Mouse (Mus musculus): Measurements from ENCODE around the gene Anks1. TPM values are rescaled to one million over a fixed set of nuclear protein-coding genes. Genes with fewer than 3 reads are reported as not detected.

Anks1 gene
- polyA plus RNA-seq, 1 experiment from 2014 or later = 36.5 TPM

- no peak overlapping the region for H3K9ac ChIP-seq (replicated peaks; ENCODE audit: low read depth, low read length)
- H3K4me3 ChIP-seq (replicated peaks; ENCODE audit: low read length) = no peak overlapping the region
- no peak overlapping the region for H3K27ac ChIP-seq (ENCODE audit: low read length)
- no peak overlapping the region for H3K4me2 ChIP-seq (ENCODE audit: low read length)
- peaks cover 49% of the 10 kb centered on the region for H3K4me1 ChIP-seq (replicated peaks; ENCODE audit: control insufficient read depth, insufficient read depth, low read length)
- no peaks in the 10 kb centered on the region for H3K9me3 ChIP-seq (ENCODE audit: control insufficient read depth, low read length)
- WGBS = 93% methylated on average over 6 of the region's 6 CpGs
- H3K27me3 ChIP-seq (replicated peaks; ENCODE audit: control insufficient read depth, insufficient read depth, low read length) = no peaks in the 10 kb centered on the region
- no peaks in the 10 kb centered on the region for H3K36me3 ChIP-seq (ENCODE audit: control insufficient read depth, insufficient read depth)
- ATAC-seq = no peak
Measured at GRCm38 (mm10) chr17:28027197-28027596, 118.1 kb downstream of the Anks1 start.

- H3K4me3 ChIP-seq (replicated peaks; ENCODE audit: low read length) = no peak overlapping the region
Measured at GRCm38 (mm10) chr17:28028236-28028635, 119.1 kb downstream of the Anks1 start.

GRCm38 (mm10) chr17:28029308-28029707 lies 120.2 kb downstream of the Anks1 start:
- Histone ChIP-seq H3K9me3 (ENCODE audit: control insufficient read depth, low read length) (no peaks in the 10 kb centered on the region), H3K4me3 (replicated peaks; ENCODE audit: low read length) (no peak overlapping the region), H3K36me3 (ENCODE audit: control insufficient read depth, insufficient read depth) (no peaks in the 10 kb centered on the region), H3K27me3 (replicated peaks; ENCODE audit: control insufficient read depth, insufficient read depth, low read length) (no peaks in the 10 kb centered on the region), H3K9ac (replicated peaks; ENCODE audit: low read depth, low read length) (no peak overlapping the region), H3K4me2 (ENCODE audit: low read length) (no peak overlapping the region), H3K27ac (ENCODE audit: low read length) (no peak overlapping the region), H3K4me1 (replicated peaks; ENCODE audit: control insufficient read depth, insufficient read depth, low read length) (peaks cover 46% of the 10 kb centered on the region)
- 73% methylated on average over 2 of the region's 2 CpGs for WGBS
- ATAC-seq = no peak

More at GRCm38 (mm10) chr17:28028236-28028635, 119.1 kb downstream of the Anks1 start:
- Histone ChIP-seq H3K4me2 (ENCODE audit: low read length) (no peak overlapping the region), H3K9me3 (ENCODE audit: control insufficient read depth, low read length) (no peaks in the 10 kb centered on the region), H3K27ac (ENCODE audit: low read length) (no peak overlapping the region), H3K9ac (replicated peaks; ENCODE audit: low read depth, low read length) (no peak overlapping the region), H3K4me1 (replicated peaks; ENCODE audit: control insufficient read depth, insufficient read depth, low read length) (peaks cover 51% of the 10 kb centered on the region), H3K27me3 (replicated peaks; ENCODE audit: control insufficient read depth, insufficient read depth, low read length) (no peaks in the 10 kb centered on the region), H3K36me3 (ENCODE audit: control insufficient read depth, insufficient read depth) (no peaks in the 10 kb centered on the region)
- 55% methylated on average over 10 of the region's 10 CpGs for WGBS
- ATAC-seq = no peak

- Histone ChIP-seq H3K9ac (replicated peaks; ENCODE audit: low read depth, low read length) (no peak overlapping the region), H3K9me3 (ENCODE audit: control insufficient read depth, low read length) (no peaks in the 10 kb centered on the region), H3K4me2 (ENCODE audit: low read length) (no peak overlapping the region), H3K27ac (ENCODE audit: low read length) (no peak overlapping the region), H3K36me3 (ENCODE audit: control insufficient read depth, insufficient read depth) (no peaks in the 10 kb centered on the region), H3K4me1 (replicated peaks; ENCODE audit: control insufficient read depth, insufficient read depth, low read length) (peaks cover 40% of the 10 kb centered on the region), H3K27me3 (replicated peaks; ENCODE audit: control insufficient read depth, insufficient read depth, low read length) (no peaks in the 10 kb centered on the region), H3K4me3 (replicated peaks; ENCODE audit: low read length) (no peak overlapping the region)
- 89% methylated on average over 10 of the region's 10 CpGs for WGBS
- no peak for ATAC-seq
Measured at GRCm38 (mm10) chr17:28030446-28030845, 121.3 kb downstream of the Anks1 start.

GRCm38 (mm10) chr17:28031281-28031941 lies 122.3 kb downstream of the Anks1 start:
- no peak overlapping the region for H3K4me2 ChIP-seq (ENCODE audit: low read length)
- no peak overlapping the region for H3K4me3 ChIP-seq (replicated peaks; ENCODE audit: low read length)
- peaks cover 30% of the 10 kb centered on the region for H3K4me1 ChIP-seq (replicated peaks; ENCODE audit: control insufficient read depth, insufficient read depth, low read length)
- no peak overlapping the region for H3K9ac ChIP-seq (replicated peaks; ENCODE audit: low read depth, low read length)
- WGBS = 72% methylated on average over 9 of the region's 9 CpGs
- no peaks in the 10 kb centered on the region for H3K27me3 ChIP-seq (replicated peaks; ENCODE audit: control insufficient read depth, insufficient read depth, low read length)
- H3K9me3 ChIP-seq (ENCODE audit: control insufficient read depth, low read length) = no peaks in the 10 kb centered on the region
- no peaks in the 10 kb centered on the region for H3K36me3 ChIP-seq (ENCODE audit: control insufficient read depth, insufficient read depth)
- no peak overlapping the region for H3K27ac ChIP-seq (ENCODE audit: low read length)
- ATAC-seq = no peak

- H3K27ac ChIP-seq (ENCODE audit: low read length) = peak overlapping the region; percentile 68
- 35% methylated on average over 10 of the region's 10 CpGs for WGBS
- peaks cover 33% of the 10 kb centered on the region for H3K4me1 ChIP-seq (replicated peaks; ENCODE audit: control insufficient read depth, insufficient read depth, low read length)
- H3K4me3 ChIP-seq (replicated peaks; ENCODE audit: low read length) = no peak overlapping the region
- no peaks in the 10 kb centered on the region for H3K9me3 ChIP-seq (ENCODE audit: control insufficient read depth, low read length)
- no peak for ATAC-seq
- H3K4me2 ChIP-seq (ENCODE audit: low read length) = no peak overlapping the region
- no peaks in the 10 kb centered on the region for H3K36me3 ChIP-seq (ENCODE audit: control insufficient read depth, insufficient read depth)
- H3K9ac ChIP-seq (replicated peaks; ENCODE audit: low read depth, low read length) = peak overlapping the region; percentile 19; the same call in 1 of the 2 replicates
- no peaks in the 10 kb centered on the region for H3K27me3 ChIP-seq (replicated peaks; ENCODE audit: control insufficient read depth, insufficient read depth, low read length)
Measured at GRCm38 (mm10) chr17:28032219-28032618, 123.1 kb downstream of the Anks1 start.

GRCm38 (mm10) chr17:28033046-28033580 lies 124.0 kb downstream of the Anks1 start:
- Histone ChIP-seq H3K4me3 (replicated peaks; ENCODE audit: low read length) (no peak overlapping the region), H3K9ac (replicated peaks; ENCODE audit: low read depth, low read length) (no peak overlapping the region; the same call in 1 of the 2 replicates), H3K9me3 (ENCODE audit: control insufficient read depth, low read length) (no peaks in the 10 kb centered on the region), H3K4me1 (replicated peaks; ENCODE audit: control insufficient read depth, insufficient read depth, low read length) (peaks cover 38% of the 10 kb centered on the region), H3K36me3 (ENCODE audit: control insufficient read depth, insufficient read depth) (no peaks in the 10 kb centered on the region), H3K27me3 (replicated peaks; ENCODE audit: control insufficient read depth, insufficient read depth, low read length) (no peaks in the 10 kb centered on the region), H3K27ac (ENCODE audit: low read length) (peak overlapping the region; percentile 68), H3K4me2 (ENCODE audit: low read length) (no peak overlapping the region)
- WGBS = 14% methylated on average over 3 of the region's 3 CpGs
- ATAC-seq = no peak

GRCm38 (mm10) chr17:28034986-28035385 lies 125.9 kb downstream of the Anks1 start:
- no peak for ATAC-seq
- 67% methylated on average over 8 of the region's 8 CpGs for whole genome bisulfite sequencing
- peaks cover 35% of the 10 kb centered on the region for H3K4me1 ChIP-seq (replicated peaks; ENCODE audit: control insufficient read depth, insufficient read depth, low read length)

GRCm38 (mm10) chr17:28036813-28037756 lies 128.0 kb downstream of the Anks1 start:
- Histone ChIP-seq H3K4me2 (ENCODE audit: low read length) (no peak overlapping the region), H3K27ac (ENCODE audit: low read length) (peak overlapping the region; percentile 67), H3K4me3 (replicated peaks; ENCODE audit: low read length) (no peak overlapping the region), H3K9ac (replicated peaks; ENCODE audit: low read depth, low read length) (0 out of 2 replicates have a peak overlapping the region, but pooled peaks have one; percentile 11), H3K36me3 (ENCODE audit: control insufficient read depth, insufficient read depth) (no peaks in the 10 kb centered on the region), H3K4me1 (replicated peaks; ENCODE audit: control insufficient read depth, insufficient read depth, low read length) (peaks cover 49% of the 10 kb centered on the region), H3K9me3 (ENCODE audit: control insufficient read depth, low read length) (no peaks in the 10 kb centered on the region), H3K27me3 (replicated peaks; ENCODE audit: control insufficient read depth, insufficient read depth, low read length) (no peaks in the 10 kb centered on the region)
- 43% methylated on average over 14 of the region's 14 CpGs for WGBS
- ATAC-seq = peak; percentile 58

More at GRCm38 (mm10) chr17:28034986-28035385, 125.9 kb downstream of the Anks1 start:
- Histone ChIP-seq H3K27me3 (replicated peaks; ENCODE audit: control insufficient read depth, insufficient read depth, low read length) (no peaks in the 10 kb centered on the region), H3K27ac (ENCODE audit: low read length) (no peak overlapping the region), H3K9ac (replicated peaks; ENCODE audit: low read depth, low read length) (no peak overlapping the region), H3K4me2 (ENCODE audit: low read length) (no peak overlapping the region), H3K4me3 (replicated peaks; ENCODE audit: low read length) (no peak overlapping the region), H3K36me3 (ENCODE audit: control insufficient read depth, insufficient read depth) (no peaks in the 10 kb centered on the region), H3K9me3 (ENCODE audit: control insufficient read depth, low read length) (no peaks in the 10 kb centered on the region)
